Mouse (Mus musculus) liver, adult 2 months (tissue): ENCODE measurements at regions not wholly inside any gene's neighbourhood (a gene's known extent, or its start where the extent isn't known, plus 50 kb on each side); places are given as distances from the start of the nearest gene placed in this dataset.

Experiments
- CTCF ChIP-seq: fragments of 200-500 bp; IDR thresholded peaks from 2 replicates; pipeline ENCODE4 v1.5.1; 2011; ENCODE audit warnings: low read depth, low read length, control low read depth
- POLR2A ChIP-seq: fragments of 200-500 bp; IDR thresholded peaks from 2 replicates; pipeline ENCODE4 v1.6.1; 2011; ENCODE audit warnings: low read length, control low read depth; ENCODE audit not compliant: insufficient read depth; ENCODE audit errors: extremely low read depth

DNA sequence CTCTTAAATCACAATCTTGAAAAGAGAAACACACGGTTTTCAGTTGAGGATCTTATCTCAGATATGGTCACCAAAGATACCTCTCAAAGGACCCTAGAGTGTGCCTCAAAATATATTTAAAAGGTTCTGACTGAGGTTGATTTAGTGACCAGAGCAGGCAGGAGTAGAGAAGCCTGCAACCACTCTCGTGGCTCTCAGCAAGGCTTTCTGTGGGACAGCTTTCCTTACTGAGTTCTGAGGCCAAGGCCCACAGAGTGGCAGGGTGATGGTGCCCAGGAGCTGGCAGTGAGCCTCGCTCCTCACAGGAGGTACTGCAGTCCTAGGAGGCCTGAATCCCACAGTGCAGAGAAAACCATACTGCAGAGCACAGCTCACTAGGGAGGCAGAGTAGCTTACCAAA is 151.4 kb upstream of the Cypt12 start:
- TF ChIP-seq CTCF = no peak
- no peak for TF ChIP-seq POLR2A
